8 mouse cellular contexts compared by ENCODE assay signal in the genomic region with DNA sequence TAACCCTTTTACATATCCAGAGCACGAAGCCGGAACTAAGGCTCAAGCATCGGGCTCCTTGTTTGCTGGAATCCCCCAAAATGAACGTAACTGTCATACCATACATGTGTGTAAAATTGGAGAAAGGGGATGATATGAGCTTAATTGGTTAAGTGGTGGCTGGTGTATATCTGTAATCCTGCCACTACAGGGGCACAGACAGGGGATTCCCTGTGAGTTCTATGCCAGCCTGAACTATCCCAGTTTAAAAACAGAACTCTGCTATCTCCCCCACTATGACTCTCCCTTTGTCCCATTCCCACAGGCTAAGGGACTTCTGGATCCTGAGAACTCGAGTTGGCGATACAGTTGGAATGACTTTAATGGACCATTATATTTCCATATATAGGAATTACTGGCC.
DNase-seq lines count a peak whose midpoint lies in the region; ATAC-seq and TF ChIP-seq lines count a peak whose summit lies in the region.

No protein-coding gene starts in this region.

- peak overlapping the region; percentile 44 for H3K4me2 ChIP-seq in lung, postnatal 0 days (replicated peaks; ENCODE audit: low read depth, low read length)
- H3K4me2 ChIP-seq in limb, embryonic 11.5 days (ENCODE audit: low read depth, severe bottlenecking): peak overlapping the region; percentile 29; the same call in 1 of the 2 replicates
- peak overlapping the region; percentile 54 for H3K4me2 ChIP-seq in neural tube, embryonic 15.5 days

- TF ChIP-seq EP300 in lung, postnatal 0 days (IDR thresholded peaks at IDR 0.05): no peak

- peak overlapping the region; percentile 21; the same call in 1 of the 2 replicates for H3K4me3 ChIP-seq in lung, postnatal 0 days (ENCODE audit: low read depth, low read length)
- H3K4me3 ChIP-seq in forebrain, embryonic 10.5 days: peak overlapping the region; percentile 37
- H3K4me3 ChIP-seq in limb, embryonic 11.5 days (ENCODE audit: low read depth, low read length): no peak overlapping the region
- H3K4me3 ChIP-seq in neural tube, embryonic 15.5 days (replicated peaks): peak overlapping the region; percentile 31

- ATAC-seq in lung, postnatal 0 days: no peak
- ATAC-seq in limb, embryonic 11.5 days (ENCODE audit: insufficient number of reproducible peaks, low FRiP score, low TSS enrichment, low read depth): no peak
- ATAC-seq in neural tube, embryonic 15.5 days (ENCODE audit: low FRiP score): peak; percentile 73

- H3K9me3 ChIP-seq in lung, postnatal 0 days (ENCODE audit: low read length): no peaks in the 10 kb centered on the region
- H3K9me3 ChIP-seq in forebrain, embryonic 10.5 days: no peaks in the 10 kb centered on the region
- H3K9me3 ChIP-seq in limb, embryonic 11.5 days (ENCODE audit: control insufficient read depth, low read length): no peaks in the 10 kb centered on the region
- H3K9me3 ChIP-seq in neural tube, embryonic 15.5 days (replicated peaks): no peaks in the 10 kb centered on the region

- TF ChIP-seq CTCF in lung, postnatal 0 days (IDR thresholded peaks at IDR 0.05): no peak

- WGBS in lung, postnatal 0 days: 35% methylated on average over 6 of the region's 6 CpGs
- WGBS in forebrain, embryonic 10.5 days: 25% methylated on average over 6 of the region's 6 CpGs
- 35% methylated on average over 6 of the region's 6 CpGs for WGBS in limb, embryonic 11.5 days
- 29% methylated on average over 6 of the region's 6 CpGs for WGBS in neural tube, embryonic 15.5 days

- DNase-seq in lung, postnatal 0 days (ENCODE audit: low spot score): no peak
- no peak for DNase-seq in lung, postnatal 10 days
- no peak for DNase-seq in forebrain, embryonic 10.5 days (ENCODE audit: extremely low spot score, low spot score)
- DNase-seq in limb, embryonic 11.5 days (ENCODE audit: low spot score): no peak
- no peak for DNase-seq in thymus, postnatal 10 days (ENCODE audit: low spot score in 2 of 2)
- no peak for DNase-seq in layer of hippocampus, adult 8-10 months (ENCODE audit: low spot score in 2 of 2)
- DNase-seq in layer of hippocampus, postnatal 25 days (ENCODE audit: extremely low spot score in 1 of 2, low spot score in 1 of 2): no peak

- H3K9ac ChIP-seq in lung, postnatal 0 days (replicated peaks; ENCODE audit: low read depth): no peak overlapping the region
- peak overlapping the region; percentile 45; the same call in 1 of the 2 replicates for H3K9ac ChIP-seq in limb, embryonic 11.5 days (ENCODE audit: low read length)
- peak overlapping the region; percentile 28; the same call in 1 of the 2 replicates for H3K9ac ChIP-seq in neural tube, embryonic 15.5 days (replicated peaks)

- no peak overlapping the region for H3K27ac ChIP-seq in lung, postnatal 0 days (ENCODE audit: low read length)
- peak overlapping the region; percentile 82 for H3K27ac ChIP-seq in forebrain, embryonic 10.5 days
- no peak overlapping the region for H3K27ac ChIP-seq in limb, embryonic 11.5 days (replicated peaks; ENCODE audit: low read depth, low read length)
- peak overlapping the region; percentile 78 for H3K27ac ChIP-seq in neural tube, embryonic 15.5 days (replicated peaks)

- no peaks in the 10 kb centered on the region for H3K27me3 ChIP-seq in lung, postnatal 0 days (replicated peaks; ENCODE audit: insufficient read depth, low read length)
- peaks cover 44% of the 10 kb centered on the region for H3K27me3 ChIP-seq in forebrain, embryonic 10.5 days (ENCODE audit: poor library complexity, severe bottlenecking)
- 0 out of 2 replicates have a peak, but pooled peaks cover 3% of the 10 kb centered on the region for H3K27me3 ChIP-seq in limb, embryonic 11.5 days (ENCODE audit: control insufficient read depth, insufficient read depth, low read length)
- no peaks in the 10 kb centered on the region for H3K27me3 ChIP-seq in neural tube, embryonic 15.5 days (replicated peaks)

- H3K36me3 ChIP-seq in lung, postnatal 0 days (ENCODE audit: insufficient read depth, low read length): no peaks in the 10 kb centered on the region
- H3K36me3 ChIP-seq in forebrain, embryonic 10.5 days (replicated peaks): no peaks in the 10 kb centered on the region
- H3K36me3 ChIP-seq in limb, embryonic 11.5 days (ENCODE audit: control insufficient read depth, insufficient read depth, low read length): no peaks in the 10 kb centered on the region
- no peaks in the 10 kb centered on the region for H3K36me3 ChIP-seq in neural tube, embryonic 15.5 days

- no peaks in the 10 kb centered on the region for H3K4me1 ChIP-seq in lung, postnatal 0 days (ENCODE audit: insufficient read depth, low read depth, low read length)
- peaks cover 14% of the 10 kb centered on the region for H3K4me1 ChIP-seq in forebrain, embryonic 10.5 days
- H3K4me1 ChIP-seq in limb, embryonic 11.5 days (ENCODE audit: control insufficient read depth, insufficient read depth, low read length): no peaks in the 10 kb centered on the region
- H3K4me1 ChIP-seq in neural tube, embryonic 15.5 days: peaks cover 5% of the 10 kb centered on the region

Comparison
In these comparisons a context has a peak if more than half of its experiments do, and no peak if none do; other contexts are left out.
1. H3K27ac ChIP-seq: peak in forebrain, embryonic 10.5 days (single experiment) and neural tube, embryonic 15.5 days (single experiment); none in lung, postnatal 0 days (single experiment) and limb, embryonic 11.5 days (single experiment).
2. Peak in every context shown above with its lines, with median percentiles within 50 percentile points of each other: H3K4me2 ChIP-seq.